Mouse (Mus musculus) midbrain, postnatal 0 days (tissue): Measurements from ENCODE around the gene Idh3a. TPM values are rescaled to one million over a fixed set of nuclear protein-coding genes. Genes with fewer than 3 reads are reported as not detected.

Experiments
- ATAC-seq: fragments of 200-750 bp; cut with Nextera tagmentation; 2 replicates; pipeline ENCODE4 v1.8.0; 2017; ENCODE audit warnings: moderate number of reproducible peaks, mild to moderate bottlenecking, moderate TSS enrichment, moderate library complexity; ENCODE audit not compliant: low FRiP score
- DNase-seq: peaks from one replicate; pipeline ENCODE4 v3.0.0-alpha.2; 2015; ENCODE audit warnings: low spot score
- H3K27ac ChIP-seq: fragments of 300-500 bp; sonication (generic); 2 replicates; pipeline ENCODE4 v1.5.1; 2014; ENCODE audit warnings: low read depth, mild to moderate bottlenecking, low read length, mixed read lengths
- H3K27me3 ChIP-seq: fragments of 300-500 bp; sonication (generic); 2 replicates; pipeline ENCODE4 v1.6.1; 2014; ENCODE audit warnings: low read length, control low read depth, mixed read lengths; ENCODE audit not compliant: insufficient read depth
- H3K36me3 ChIP-seq: fragments of 300-500 bp; sonication (generic); 2 replicates; pipeline ENCODE4 v1.6.1; 2014; ENCODE audit warnings: low read length, control low read depth, mixed read lengths; ENCODE audit not compliant: insufficient read depth
- H3K4me1 ChIP-seq: fragments of 300-500 bp; sonication (generic); 2 replicates; pipeline ENCODE4 v1.6.1; 2014; ENCODE audit warnings: mild to moderate bottlenecking, control low read depth, antibody characterized with exemption, low read length, mixed read lengths; ENCODE audit not compliant: insufficient read depth
- H3K4me2 ChIP-seq: fragments of 300-500 bp; sonication (generic); 2 replicates; pipeline ENCODE4 v1.6.1; 2014; ENCODE audit warnings: low read depth, mild to moderate bottlenecking, low read length, mixed read lengths; ENCODE audit not compliant: poor library complexity, severe bottlenecking
- H3K4me3 ChIP-seq: fragments of 300-500 bp; sonication (generic); 2 replicates; pipeline ENCODE4 v1.5.1; 2014; ENCODE audit warnings: low read depth, mild to moderate bottlenecking, low read length, moderate library complexity
- H3K9ac ChIP-seq: fragments of 300-500 bp; sonication (generic); replicated peaks from 2 replicates; pipeline ENCODE4 v1.6.1; 2014; ENCODE audit warnings: mild to moderate bottlenecking, low read length, moderate library complexity, mixed read lengths; ENCODE audit not compliant: poor library complexity, severe bottlenecking
- H3K9me3 ChIP-seq: fragments of 300-500 bp; sonication (generic); 2 replicates; pipeline ENCODE4 v1.6.1; 2016; ENCODE audit warnings: low read length, control low read depth
- CTCF ChIP-seq: IDR thresholded peaks from 2 replicates; pipeline ENCODE4 v1.5.1; 2016; ENCODE audit warnings: antibody characterized with exemption, mild to moderate bottlenecking
- WGBS: fragments of 180-500 bp; shearing (Covaris S2); extraction: QIAGEN DNeasy Blood & Tissue Kit; methylation state at CpG from one replicate; pipeline ENCODE4 v1.1.7; 2014; 5-methylcytosine and 5-hydroxymethylcytosine counted together
- polyA plus RNA-seq: library from polyadenylated mRNA; unstranded; fragments of >200 nt; fragmentation: Nextera tagmentation; extraction: Ambion mirVana; gene quantifications from 2 replicates; pipeline ENCODE4 v1.2.1, GENCODE M21; 2015
- total RNA-seq: library from RNA; depleted of rRNA; stranded (reverse); fragments of >200 nt; gene quantifications from 2 replicates; pipeline ENCODE4 v1.2.3, GENCODE M21; 2014

Gene Idh3a
- total and polyA plus RNA-seq, 2 experiments from 2014 or later = 87.2 to 184 TPM

- ATAC-seq = peak; percentile 71; the same call in 1 of the 2 replicates
- peak; percentile 67 for DNase-seq
- H3K9me3 ChIP-seq = no peaks in the 10 kb centered on the region
Observed at GRCm38 (mm10) chr9:54614182-54614850, 28.2 kb downstream of the Idh3a start.

DNA sequence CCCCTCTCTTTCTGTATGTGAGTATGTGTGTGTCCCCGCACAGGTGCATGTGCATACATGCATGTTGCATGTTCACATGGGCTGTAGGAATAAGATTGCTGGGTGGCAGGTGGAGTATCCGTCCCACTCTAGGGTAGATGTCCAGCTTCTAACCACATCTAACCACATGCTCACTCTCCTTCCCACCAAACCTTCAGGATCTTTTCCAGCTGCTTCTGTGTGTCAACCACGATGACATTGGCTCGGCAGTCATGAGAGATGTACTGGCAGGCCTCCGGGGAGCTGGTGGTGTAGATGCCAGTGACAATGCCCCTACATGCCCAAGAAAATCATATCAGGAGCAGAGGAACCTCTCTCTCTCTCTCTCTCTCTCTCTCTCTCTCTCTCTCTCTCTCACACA lies 41.1 kb downstream of the Idh3a start:
- WGBS = 97% methylated on average over 5 of the region's 5 CpGs
- no peaks in the 10 kb centered on the region for H3K27me3 ChIP-seq
- ATAC-seq = no peak

More at GRCm38 (mm10) chr9:54614182-54614850, 28.2 kb downstream of the Idh3a start:
- H3K4me2 ChIP-seq = no peak overlapping the region
- peak; percentile 88 for TF ChIP-seq CTCF
- no peak overlapping the region for H3K27ac ChIP-seq
- WGBS = 71% methylated on average over 13 of the region's 13 CpGs
- no peak overlapping the region for H3K4me3 ChIP-seq
- no peaks in the 10 kb centered on the region for H3K4me1 ChIP-seq
- no peaks in the 10 kb centered on the region for H3K36me3 ChIP-seq
- no peak overlapping the region for H3K9ac ChIP-seq
- no peaks in the 10 kb centered on the region for H3K27me3 ChIP-seq

GRCm38 (mm10) chr9:54628752-54629151 lies 42.6 kb downstream of the Idh3a start:
- Histone ChIP-seq H3K9me3 (no peaks in the 10 kb centered on the region), H3K4me3 (no peak overlapping the region), H3K36me3 (no peaks in the 10 kb centered on the region), H3K9ac (no peak overlapping the region), H3K27ac (no peak overlapping the region), H3K27me3 (no peaks in the 10 kb centered on the region), H3K4me1 (no peaks in the 10 kb centered on the region), H3K4me2 (no peak overlapping the region)
- DNase-seq (peak; percentile 38), ATAC-seq (no peak)
- 74% methylated on average over 4 of the region's 4 CpGs for WGBS
- peak; percentile 47 for TF ChIP-seq CTCF

More for the DNA sequence above, 41.1 kb downstream of the Idh3a start:
- Histone ChIP-seq H3K9me3 (no peaks in the 10 kb centered on the region), H3K4me1 (no peaks in the 10 kb centered on the region), H3K9ac (no peak overlapping the region), H3K36me3 (no peaks in the 10 kb centered on the region), H3K27ac (no peak overlapping the region), H3K4me3 (no peak overlapping the region), H3K4me2 (no peak overlapping the region)
- TF ChIP-seq CTCF = no peak
- DNase-seq = no peak

DNA sequence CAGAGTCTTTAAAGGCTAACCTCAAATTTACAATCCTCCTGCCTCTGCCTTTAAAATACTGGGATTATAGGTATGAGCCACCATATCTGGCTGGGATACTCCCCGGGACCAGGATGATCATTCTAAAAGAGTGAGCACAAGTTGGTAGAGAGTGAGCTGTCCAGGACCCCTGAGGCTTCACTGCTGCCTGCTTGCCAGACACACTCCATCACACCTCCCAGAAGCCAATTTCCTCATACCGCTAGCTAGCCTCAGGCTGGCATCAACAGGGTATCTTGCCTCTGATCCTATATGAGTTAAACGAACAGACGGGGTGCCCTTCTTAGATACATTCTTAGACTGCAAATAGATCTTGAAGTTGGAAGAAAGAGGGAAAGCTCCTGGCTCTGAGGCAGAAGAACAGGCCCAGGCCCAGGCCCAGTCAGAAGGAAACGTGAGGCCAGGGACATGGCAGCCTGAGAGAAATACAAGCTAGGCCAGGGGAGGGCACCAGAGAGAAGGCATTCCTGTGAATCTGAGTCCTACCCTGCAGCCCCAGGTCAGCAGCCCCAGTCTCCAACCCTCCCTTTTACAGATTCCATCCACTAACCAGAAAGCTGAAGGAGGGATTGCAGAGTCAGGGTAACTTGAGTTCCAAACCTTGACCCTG lies 43.6 kb downstream of the Idh3a start:
- no peaks in the 10 kb centered on the region for H3K4me1 ChIP-seq
- H3K36me3 ChIP-seq = no peaks in the 10 kb centered on the region
- H3K4me3 ChIP-seq = no peak overlapping the region
- no peak overlapping the region for H3K9ac ChIP-seq
- peak; percentile 30; the same call in 1 of the 2 replicates for TF ChIP-seq CTCF
- DNase-seq (no peak), ATAC-seq (no peak)
- H3K27me3 ChIP-seq = no peaks in the 10 kb centered on the region
- H3K27ac ChIP-seq = no peak overlapping the region
- H3K4me2 ChIP-seq = no peak overlapping the region
- WGBS = 83% methylated on average over 5 of the region's 5 CpGs
- no peaks in the 10 kb centered on the region for H3K9me3 ChIP-seq

DNA sequence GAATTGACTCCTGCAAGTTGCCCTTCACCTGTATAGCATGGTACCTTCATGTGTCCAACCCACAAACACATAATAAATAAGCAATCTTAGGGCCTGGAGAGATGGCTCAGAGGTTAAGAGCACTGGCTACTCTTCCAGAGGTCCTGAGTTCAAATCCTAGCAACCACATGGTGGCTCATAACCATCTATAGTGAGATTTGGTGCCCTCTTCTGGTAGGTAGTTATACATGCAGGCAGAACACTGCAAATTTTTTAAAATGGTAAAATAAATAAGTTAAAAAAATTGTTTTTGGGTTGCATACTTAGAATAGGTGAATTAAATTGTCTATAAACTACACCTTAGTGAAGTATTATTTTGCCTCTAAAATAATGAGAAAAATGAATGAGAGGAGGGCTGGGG lies 44.8 kb downstream of the Idh3a start:
- Histone ChIP-seq H3K9ac (no peak overlapping the region), H3K9me3 (no peaks in the 10 kb centered on the region), H3K27ac (no peak overlapping the region), H3K4me1 (no peaks in the 10 kb centered on the region), H3K36me3 (no peaks in the 10 kb centered on the region), H3K4me2 (no peak overlapping the region), H3K4me3 (no peak overlapping the region), H3K27me3 (no peaks in the 10 kb centered on the region)
- peak; percentile 40 for TF ChIP-seq CTCF
- DNase-seq (no peak), ATAC-seq (no peak)

- no peak for DNase-seq
- Histone ChIP-seq H3K9me3 (no peaks in the 10 kb centered on the region), H3K27ac (no peak overlapping the region), H3K36me3 (no peaks in the 10 kb centered on the region), H3K9ac (no peak overlapping the region), H3K4me2 (no peak overlapping the region), H3K27me3 (no peaks in the 10 kb centered on the region), H3K4me3 (no peak overlapping the region), H3K4me1 (no peaks in the 10 kb centered on the region)
- ATAC-seq = no peak
- TF ChIP-seq CTCF = no peak
- WGBS = 90% methylated on average over 2 of the region's 2 CpGs
Observed at GRCm38 (mm10) chr9:54633401-54633800, 47.3 kb downstream of the Idh3a start.
